Mouse (Mus musculus): Measurements from ENCODE around the gene Itk. TPM values are rescaled to one million over a fixed set of nuclear protein-coding genes. Genes with fewer than 3 reads are reported as not detected.

Itk gene
- polyA plus RNA-seq, 1 experiment from 2014 or later = 0.03 TPM

- H3K27me3 ChIP-seq = no peaks in the 10 kb centered on the region
- no peak for TF ChIP-seq CTCF (IDR thresholded peaks at IDR 0.05)
- ATAC-seq (peak; percentile 60), DNase-seq (ENCODE audit: low read depth, low spot score) (no peak)
- ChIA-PET POLR2A (no interaction called here), CTCF (interaction anchor here (0.8 to 1.2 kb wide), 4 partner anchors 9 to 16 kb away, joined by 3 to 4 read pairs (median 4); no protein-coding TSS in a partner anchor)
- in situ Hi-C loops (cut with MboI; ENCODE audit: low pct_unique_long_range_greater_than_20kb) = no loop called here
These were observed 98.3 kb downstream of the Itk start for GRCm38 (mm10) chr11:46290988-46291405.

- ChIA-PET CTCF (interaction anchor here (1.2 to 2.2 kb wide), 3 partner anchors 12 to 22 kb away, joined by 3 to 7 read pairs (median 3); no protein-coding TSS in a partner anchor), POLR2A (no interaction called here)
- in situ Hi-C loops (cut with MboI; ENCODE audit: low pct_unique_long_range_greater_than_20kb) = no loop called here
- no peak for ATAC-seq
- no peak for TF ChIP-seq CTCF (IDR thresholded peaks at IDR 0.05)
- H3K27me3 ChIP-seq = no peaks in the 10 kb centered on the region
- no peak for DNase-seq (ENCODE audit: low read depth, low spot score)
These were observed 99.8 kb downstream of the Itk start for GRCm38 (mm10) chr11:46289561-46289960.

GRCm38 (mm10) chr11:46289022-46289421 lies 100.3 kb downstream of the Itk start:
- no peak for DNase-seq (ENCODE audit: low read depth, low spot score)
- TF ChIP-seq CTCF (IDR thresholded peaks at IDR 0.05) = no peak
- H3K27me3 ChIP-seq = no peaks in the 10 kb centered on the region
- in situ Hi-C loops (cut with MboI; ENCODE audit: low pct_unique_long_range_greater_than_20kb) = no loop called here
- no peak for ATAC-seq
- ChIA-PET POLR2A (no interaction called here), CTCF (interaction anchor here (1.2 to 2.2 kb wide), 4 partner anchors 11 to 23 kb away, joined by 3 to 7 read pairs (median 4); no protein-coding TSS in a partner anchor)

GRCm38 (mm10) chr11:46288091-46288490 lies 101.2 kb downstream of the Itk start:
- ChIA-PET POLR2A (no interaction called here), CTCF (interaction anchor here (1.3 to 2.2 kb wide), 3 partner anchors 10 to 15 kb away, joined by 3 to 7 read pairs (median 4); no protein-coding TSS in a partner anchor)
- in situ Hi-C loops (cut with MboI; ENCODE audit: low pct_unique_long_range_greater_than_20kb) = no loop called here
- TF ChIP-seq CTCF (IDR thresholded peaks at IDR 0.05) = no peak
- no peaks in the 10 kb centered on the region for H3K27me3 ChIP-seq
- ATAC-seq (no peak), DNase-seq (ENCODE audit: low read depth, low spot score) (no peak)

- DNase-seq (ENCODE audit: low read depth, low spot score) (no peak), ATAC-seq (no peak)
- in situ Hi-C loops (cut with MboI; ENCODE audit: low pct_unique_long_range_greater_than_20kb) = no loop called here
- ChIA-PET CTCF (interaction anchor here (1.1 kb wide), 1 partner anchor 12 kb away, joined by 3 read pairs; no protein-coding TSS in a partner anchor), POLR2A (no interaction called here)
- H3K27me3 ChIP-seq = no peaks in the 10 kb centered on the region
- TF ChIP-seq CTCF (IDR thresholded peaks at IDR 0.05) = no peak
These were observed 102.5 kb downstream of the Itk start for GRCm38 (mm10) chr11:46286803-46287202.

GRCm38 (mm10) chr11:46283800-46284199 lies 105.5 kb downstream of the Itk start:
- ATAC-seq (no peak), DNase-seq (ENCODE audit: low read depth, low spot score) (no peak)
- no peaks in the 10 kb centered on the region for H3K27me3 ChIP-seq
- in situ Hi-C loops (cut with MboI; ENCODE audit: low pct_unique_long_range_greater_than_20kb) = no loop called here
- TF ChIP-seq CTCF (IDR thresholded peaks at IDR 0.05) = no peak
- ChIA-PET CTCF (interaction anchor here (1.3 to 2.9 kb wide), 3 partner anchors 8 to 15 kb away, joined by 4 to 7 read pairs (median 6); no protein-coding TSS in a partner anchor), POLR2A (no interaction called here)

GRCm38 (mm10) chr11:46282612-46283011 lies 106.7 kb downstream of the Itk start:
- POLR2A ChIA-PET = no interaction called here
- in situ Hi-C loops (cut with MboI; ENCODE audit: low pct_unique_long_range_greater_than_20kb) = no loop called here
- CTCF ChIA-PET = interaction anchor here (2.9 kb wide), 1 partner anchor 13 kb away, joined by 7 read pairs; no protein-coding TSS in a partner anchor
- TF ChIP-seq CTCF (IDR thresholded peaks at IDR 0.05) = no peak
- DNase-seq (ENCODE audit: low read depth, low spot score) (no peak), ATAC-seq (no peak)
- no peaks in the 10 kb centered on the region for H3K27me3 ChIP-seq

GRCm38 (mm10) chr11:46278709-46279108 lies 110.6 kb downstream of the Itk start:
- DNase-seq (ENCODE audit: low read depth, low spot score) = no peak
- H3K27me3 ChIP-seq = no peaks in the 10 kb centered on the region
- ChIA-PET CTCF (interaction anchor here (0.7 to 2.0 kb wide), 4 partner anchors 10 to 16 kb away, joined by 3 to 9 read pairs (median 6); no protein-coding TSS in a partner anchor), POLR2A (no interaction called here)
- in situ Hi-C loops (cut with MboI; ENCODE audit: low pct_unique_long_range_greater_than_20kb) = no loop called here
- no peak for TF ChIP-seq CTCF (IDR thresholded peaks at IDR 0.05)
- ATAC-seq = no peak

GRCm38 (mm10) chr11:46278140-46278539 lies 111.2 kb downstream of the Itk start:
- no peak for TF ChIP-seq CTCF (IDR thresholded peaks at IDR 0.05)
- no peaks in the 10 kb centered on the region for H3K27me3 ChIP-seq
- no peak for ATAC-seq
- in situ Hi-C loops (cut with MboI; ENCODE audit: low pct_unique_long_range_greater_than_20kb) = no loop called here
- no peak for DNase-seq (ENCODE audit: low read depth, low spot score)
- CTCF ChIA-PET = interaction anchor here (0.7 to 2.0 kb wide), 8 partner anchors 9 to 48 kb away, joined by 3 to 9 read pairs (median 4); no protein-coding TSS in a partner anchor
- POLR2A ChIA-PET = no interaction called here

- TF ChIP-seq CTCF (IDR thresholded peaks at IDR 0.05) = peak; percentile 75
- ATAC-seq (peak; percentile 42), DNase-seq (ENCODE audit: low read depth, low spot score) (no peak)
- ChIA-PET CTCF (interaction anchor here (0.6 to 2.2 kb wide), 9 partner anchors 12 to 154 kb away, joined by 3 to 7 read pairs (median 4); no protein-coding TSS in a partner anchor), POLR2A (interaction anchor here (0.7 kb wide), 1 partner anchor 822 kb away, joined by 3 read pairs; no protein-coding TSS in a partner anchor)
- in situ Hi-C loops (cut with MboI; ENCODE audit: low pct_unique_long_range_greater_than_20kb) = no loop called here
- no peaks in the 10 kb centered on the region for H3K27me3 ChIP-seq
These were observed 112.5 kb downstream of the Itk start for GRCm38 (mm10) chr11:46276778-46277177.

- ATAC-seq (no peak), DNase-seq (ENCODE audit: low read depth, low spot score) (no peak)
- POLR2A ChIA-PET = no interaction called here
- H3K27me3 ChIP-seq = no peaks in the 10 kb centered on the region
- no peak for TF ChIP-seq CTCF (IDR thresholded peaks at IDR 0.05)
- CTCF ChIA-PET = interaction anchor here (0.6 to 4.0 kb wide), 8 partner anchors 11 to 155 kb away, joined by 3 to 9 read pairs (median 4); partner anchors contain the start of gene Fndc9
- in situ Hi-C loops (cut with MboI; ENCODE audit: low pct_unique_long_range_greater_than_20kb) = no loop called here
These were observed 113.1 kb downstream of the Itk start for GRCm38 (mm10) chr11:46276168-46276567.
